Mouse (Mus musculus) kidney, postnatal 10 days (tissue): ENCODE results near the gene Reep3.

Experiments used
- DNase-seq: peaks from one replicate; pipeline ENCODE4 v3.0.0; 2021; ENCODE audit warnings: mixed read lengths

Gene Reep3

DNA sequence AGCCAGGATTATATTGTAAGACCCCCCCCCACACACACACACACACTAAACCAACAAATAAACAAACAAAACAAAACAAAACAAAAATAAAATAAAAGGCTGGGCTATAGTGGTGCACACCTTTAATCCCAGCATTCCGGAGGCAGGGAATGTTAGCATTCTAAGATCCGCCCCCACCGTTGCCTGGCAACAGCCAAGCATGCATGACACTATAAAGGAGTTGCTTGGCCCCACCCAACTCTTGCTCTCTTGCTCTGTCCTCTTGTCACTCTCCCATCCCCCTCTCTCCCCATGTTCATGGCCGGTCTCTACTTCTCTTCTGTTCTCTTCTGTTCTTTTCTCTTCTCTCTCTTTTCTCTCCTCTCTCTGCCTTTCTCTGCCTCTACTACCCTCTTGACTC is 128.2 kb downstream of the Reep3 start:
- DNase-seq: peak; percentile 67

GRCm38 (mm10) chr10:66966391-66967109 is 130.2 kb downstream of the Reep3 start:
- peak; percentile 87 for DNase-seq

GRCm38 (mm10) chr10:66960136-66960535 is 136.6 kb downstream of the Reep3 start:
- no peak for DNase-seq
